Mouse (Mus musculus): ENCODE data around the gene Zfp131.
"Not testable (repeated sequence)": the region's sequence is repeated elsewhere in the genome, so short reads cannot be mapped to it uniquely, and the experiment has no call there.

DNA sequence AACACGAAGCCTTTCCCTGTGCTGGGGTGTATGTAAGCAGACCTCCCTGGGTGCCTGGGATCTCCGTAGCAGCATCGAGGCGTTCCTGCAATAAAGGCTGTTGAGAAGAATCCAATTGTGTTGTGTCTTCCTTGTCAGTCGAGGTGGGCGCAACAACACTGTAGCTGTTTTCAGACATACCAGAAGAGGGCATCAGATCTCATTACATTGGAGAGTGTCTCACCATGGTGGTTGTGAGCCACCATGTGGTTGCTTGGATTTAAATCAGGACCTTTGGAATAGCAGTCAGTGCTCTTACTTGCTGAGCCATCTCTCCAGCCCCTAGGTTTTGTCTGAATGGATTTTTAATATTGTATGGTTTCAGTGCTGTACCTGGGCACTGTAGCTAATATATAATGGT is 49.3 kb upstream of the Zfp131 start:
- TF ChIP-seq POLR2A (IDR thresholded peaks at IDR 0.05; ENCODE audit: borderline replicate concordance, extremely low read depth, low read depth, low read length); CTCF (IDR thresholded peaks at IDR 0.05; ENCODE audit: insufficient read depth, low read length): not testable (repeated sequence)
